Mouse (Mus musculus) limb, embryonic 12.5 days (tissue): ENCODE measurements around the gene Foxn3. TPM values are rescaled to one million over a fixed set of nuclear protein-coding genes. Genes with fewer than 3 reads are reported as not detected.

Source experiments
- ATAC-seq: fragments of 200-750 bp; cut with Nextera tagmentation; 2 replicates; pipeline ENCODE4 v1.8.0; 2017; ENCODE audit warnings: low read depth, moderate TSS enrichment; ENCODE audit not compliant: insufficient number of reproducible peaks, insufficient read depth, low FRiP score, low TSS enrichment
- H3K27ac ChIP-seq: fragments of 300-500 bp; sonication (generic); 2 replicates; pipeline ENCODE4 v1.5.1; 2016; ENCODE audit warnings: mild to moderate bottlenecking, moderate library complexity
- H3K27me3 ChIP-seq: fragments of 300-500 bp; sonication (generic); 2 replicates; pipeline ENCODE4 v1.6.1; 2016; ENCODE audit warnings: mild to moderate bottlenecking, moderate library complexity
- H3K36me3 ChIP-seq: fragments of 300-500 bp; sonication (generic); 2 replicates; pipeline ENCODE4 v1.6.1; 2016; ENCODE audit warnings: mild to moderate bottlenecking, moderate library complexity
- H3K4me1 ChIP-seq: fragments of 300-500 bp; sonication (generic); replicated peaks from 2 replicates; pipeline ENCODE4 v1.6.1; 2016
- H3K4me2 ChIP-seq: fragments of 300-500 bp; sonication (generic); 2 replicates; pipeline ENCODE4 v1.6.1; 2016; ENCODE audit warnings: mild to moderate bottlenecking, moderate library complexity
- H3K4me3 ChIP-seq: fragments of 300-500 bp; sonication (generic); replicated peaks from 2 replicates; pipeline ENCODE4 v1.5.1; 2016; ENCODE audit warnings: mild to moderate bottlenecking
- H3K9ac ChIP-seq: fragments of 300-500 bp; sonication (generic); replicated peaks from 2 replicates; pipeline ENCODE4 v1.6.1; 2016; ENCODE audit warnings: mild to moderate bottlenecking, moderate library complexity
- H3K9me3 ChIP-seq: fragments of 300-500 bp; sonication (generic); 2 replicates; pipeline ENCODE4 v1.6.1; 2016; ENCODE audit warnings: mild to moderate bottlenecking, moderate library complexity
- WGBS: fragments of 180-500 bp; shearing (Covaris S2); methylation state at CpG from one replicate; pipeline ENCODE4 v1.1.7; 2016; 5-methylcytosine and 5-hydroxymethylcytosine counted together
- polyA plus RNA-seq: library from polyadenylated mRNA; unstranded; fragments of >200 nt; fragmentation: Nextera tagmentation; extraction: Ambion mirVana; gene quantifications from 2 replicates; pipeline ENCODE4 v1.2.1, GENCODE M21; 2016

Gene Foxn3
- polyA plus RNA-seq, 1 experiment from 2014 or later: 115 TPM

DNA sequence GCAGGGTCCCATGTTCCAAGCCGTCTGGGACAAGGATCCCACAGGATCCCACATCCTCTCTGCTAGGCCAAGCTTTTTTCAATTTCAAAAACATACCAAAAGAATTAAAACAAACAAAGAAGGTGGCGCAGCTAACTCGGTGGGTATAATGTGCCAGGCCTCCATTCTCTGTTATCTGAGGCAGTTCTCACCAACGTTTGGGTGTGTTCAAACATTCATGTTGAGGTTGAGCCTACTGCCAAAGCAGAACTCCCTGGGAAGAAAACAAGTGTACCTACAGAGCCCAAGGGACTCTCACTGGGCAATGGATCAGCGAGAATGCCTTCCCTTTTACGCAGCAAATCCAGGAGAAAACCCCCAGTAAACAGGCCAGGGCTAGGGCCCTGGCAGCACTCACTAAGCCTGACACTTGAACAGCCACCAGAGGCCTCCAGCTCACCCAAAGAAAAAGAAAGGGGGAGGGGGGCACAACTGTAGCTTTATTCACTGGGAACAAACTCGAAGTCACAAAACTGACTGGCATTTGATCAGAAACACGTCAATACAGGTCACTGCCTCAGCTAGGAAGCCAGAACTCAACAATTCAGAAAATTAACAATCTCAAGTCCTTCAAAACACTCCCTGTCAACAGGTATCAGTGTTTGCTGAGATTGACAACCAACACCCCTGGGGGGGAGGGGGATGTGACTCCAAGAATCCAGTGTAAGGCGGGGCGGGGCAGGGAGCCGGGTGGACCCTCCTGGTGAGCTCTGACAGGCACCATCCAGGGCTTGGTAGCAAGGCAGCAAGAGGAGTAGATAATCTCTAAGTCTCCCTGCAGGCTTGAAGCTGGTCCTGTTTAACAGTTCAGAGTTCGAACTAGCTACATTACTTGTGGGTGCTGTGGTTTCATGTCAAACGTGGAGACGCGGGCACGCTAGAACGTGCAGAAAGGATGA is 177.2 kb downstream of the Foxn3 start:
- Histone ChIP-seq H3K36me3 (peaks cover 57% of the 10 kb centered on the region), H3K27me3 (no peaks in the 10 kb centered on the region), H3K9me3 (no peaks in the 10 kb centered on the region), H3K4me2 (no peak overlapping the region), H3K4me3 (no peak overlapping the region), H3K4me1 (peaks cover 16% of the 10 kb centered on the region), H3K27ac (no peak overlapping the region), H3K9ac (no peak overlapping the region)
- no peak for ATAC-seq
- 80% methylated on average over 17 of the region's 17 CpGs for WGBS

DNA sequence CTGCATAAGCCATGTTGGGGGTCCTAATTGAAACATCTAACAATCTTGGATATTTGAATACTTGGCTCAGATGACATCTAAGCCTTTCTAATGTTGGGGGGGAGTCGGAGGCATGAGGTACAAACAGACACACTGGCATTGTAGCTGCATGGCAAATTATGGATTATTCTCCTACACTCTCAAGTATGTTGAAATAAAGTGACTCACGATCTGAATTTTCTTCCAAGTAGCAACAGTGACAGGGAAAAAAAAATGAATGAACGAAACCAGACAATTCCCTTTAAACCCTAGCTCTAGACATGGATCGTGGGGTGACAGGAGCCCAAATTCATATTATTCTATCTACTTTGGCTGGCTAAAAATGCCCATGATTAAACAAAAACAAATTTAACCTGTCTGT is 178.3 kb downstream of the Foxn3 start:
- H3K27ac ChIP-seq: no peak overlapping the region
- H3K4me1 ChIP-seq: peaks cover 11% of the 10 kb centered on the region; the same call in 1 of the 2 replicates
- no peak for ATAC-seq
- H3K9ac ChIP-seq: no peak overlapping the region
- WGBS: 89% methylated on average over 4 of the region's 4 CpGs
- no peak overlapping the region for H3K4me3 ChIP-seq
- no peaks in the 10 kb centered on the region for H3K9me3 ChIP-seq
- H3K4me2 ChIP-seq: no peak overlapping the region
- H3K27me3 ChIP-seq: no peaks in the 10 kb centered on the region
- H3K36me3 ChIP-seq: peaks cover 60% of the 10 kb centered on the region

DNA sequence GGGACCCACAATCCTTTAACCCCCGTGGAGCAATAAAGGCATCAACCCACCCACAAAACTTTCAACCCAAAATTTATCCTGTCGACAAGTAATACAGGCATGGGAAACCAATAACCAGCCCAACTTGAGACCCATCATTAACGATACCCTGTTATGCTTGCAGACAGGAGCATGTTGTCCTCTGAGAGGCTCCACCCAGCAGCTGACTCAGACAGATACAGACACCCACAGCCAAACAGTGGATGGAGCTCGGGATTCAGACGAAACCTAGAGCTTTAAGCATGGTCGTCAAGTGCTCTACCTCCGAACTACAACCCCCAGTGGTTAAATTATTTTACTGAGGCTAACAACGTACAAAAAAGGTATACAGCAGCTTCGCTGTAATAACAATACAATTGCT is 182.1 kb downstream of the Foxn3 start:
- peaks cover 46% of the 10 kb centered on the region for H3K36me3 ChIP-seq
- 84% methylated on average over 9 of the region's 9 CpGs for WGBS
- H3K27ac ChIP-seq: no peak overlapping the region

DNA sequence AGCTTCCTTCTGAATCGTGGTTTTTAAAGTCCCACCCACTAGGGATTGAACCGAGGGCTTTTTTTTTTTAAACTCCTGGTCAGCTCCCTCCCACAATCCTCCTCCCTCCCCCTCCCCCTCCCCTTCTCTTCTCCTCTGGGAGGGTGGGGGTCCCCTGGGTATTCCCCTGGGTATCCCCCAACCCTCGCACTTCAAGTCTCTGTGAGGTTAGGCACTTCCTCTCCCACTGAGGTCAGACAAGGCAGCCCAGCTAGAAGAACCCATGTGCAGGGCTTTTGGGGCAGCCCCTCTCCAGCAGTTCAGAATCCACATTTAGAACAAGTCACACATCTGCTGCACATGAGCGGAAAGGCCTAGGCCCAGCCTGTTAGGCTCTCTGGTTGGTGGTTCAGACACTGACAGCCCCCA is 182.5 kb downstream of the Foxn3 start:
- Histone ChIP-seq H3K4me3 (no peak overlapping the region), H3K4me1 (peaks cover 2% of the 10 kb centered on the region; the same call in 1 of the 2 replicates), H3K9ac (no peak overlapping the region), H3K9me3 (no peaks in the 10 kb centered on the region), H3K27me3 (no peaks in the 10 kb centered on the region), H3K36me3 (peaks cover 43% of the 10 kb centered on the region), H3K27ac (no peak overlapping the region), H3K4me2 (no peak overlapping the region)
- ATAC-seq: no peak
- WGBS: 65% methylated on average over 4 of the region's 4 CpGs

More for the DNA sequence above, 182.1 kb downstream of the Foxn3 start:
- Histone ChIP-seq H3K27me3 (no peaks in the 10 kb centered on the region), H3K4me2 (no peak overlapping the region), H3K4me3 (no peak overlapping the region), H3K4me1 (peaks cover 7% of the 10 kb centered on the region; the same call in 1 of the 2 replicates), H3K9me3 (no peaks in the 10 kb centered on the region), H3K9ac (no peak overlapping the region)
- no peak for ATAC-seq

DNA sequence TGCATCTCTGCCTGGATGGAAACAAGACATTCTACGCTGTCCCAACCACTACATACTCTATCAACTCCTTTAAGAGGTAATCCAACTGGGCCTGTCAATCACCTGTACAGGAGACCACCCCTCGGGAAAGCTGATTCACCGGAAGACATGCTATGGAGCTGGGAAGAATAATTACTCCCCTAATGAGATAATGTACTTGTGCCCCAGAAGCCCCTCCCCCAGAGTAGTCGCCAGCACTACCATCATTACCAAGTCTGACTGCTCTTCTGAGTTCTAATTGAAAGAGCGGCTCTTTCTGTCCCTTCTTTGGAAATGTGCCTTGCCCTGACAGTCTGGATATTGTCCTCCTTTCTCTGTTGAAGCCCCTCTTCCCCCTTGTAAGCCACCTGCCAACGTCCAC is 183.3 kb downstream of the Foxn3 start:
- no peak overlapping the region for H3K9ac ChIP-seq
- H3K4me2 ChIP-seq: no peak overlapping the region
- no peaks in the 10 kb centered on the region for H3K9me3 ChIP-seq
- H3K27me3 ChIP-seq: no peaks in the 10 kb centered on the region
- H3K36me3 ChIP-seq: peaks cover 39% of the 10 kb centered on the region
- 90% methylated on average over 6 of the region's 6 CpGs for WGBS
- H3K27ac ChIP-seq: no peak overlapping the region
- H3K4me3 ChIP-seq: no peak overlapping the region
- no peak for ATAC-seq
- peaks cover 2% of the 10 kb centered on the region; the same call in 1 of the 2 replicates for H3K4me1 ChIP-seq

DNA sequence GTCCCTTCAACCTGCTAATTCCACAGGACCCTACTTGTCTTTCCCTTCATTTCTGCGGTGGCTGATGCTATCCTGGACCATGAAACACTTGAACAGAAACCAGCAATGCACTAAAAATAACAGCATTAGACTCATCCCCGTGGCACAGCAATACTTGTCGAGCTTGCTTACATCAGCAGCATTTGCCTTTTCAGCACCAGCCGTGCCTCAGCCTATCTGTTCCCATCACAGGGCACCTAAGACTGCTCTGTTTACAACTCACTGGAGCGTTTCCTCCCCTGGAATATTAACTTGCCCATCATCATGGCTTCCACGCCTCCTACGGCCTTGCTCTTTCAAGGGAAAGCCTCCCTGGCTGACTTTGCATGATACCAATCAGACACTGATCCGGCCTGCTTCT is 185.1 kb downstream of the Foxn3 start:
- 87% methylated on average over 8 of the region's 8 CpGs for WGBS
- Histone ChIP-seq H3K36me3 (peaks cover 55% of the 10 kb centered on the region), H3K4me2 (no peak overlapping the region), H3K27ac (no peak overlapping the region), H3K9ac (no peak overlapping the region), H3K4me1 (peaks cover 2% of the 10 kb centered on the region; the same call in 1 of the 2 replicates), H3K27me3 (no peaks in the 10 kb centered on the region), H3K4me3 (no peak overlapping the region), H3K9me3 (0 out of 2 replicates have a peak, but pooled peaks cover 5% of the 10 kb centered on the region)
- ATAC-seq: no peak

DNA sequence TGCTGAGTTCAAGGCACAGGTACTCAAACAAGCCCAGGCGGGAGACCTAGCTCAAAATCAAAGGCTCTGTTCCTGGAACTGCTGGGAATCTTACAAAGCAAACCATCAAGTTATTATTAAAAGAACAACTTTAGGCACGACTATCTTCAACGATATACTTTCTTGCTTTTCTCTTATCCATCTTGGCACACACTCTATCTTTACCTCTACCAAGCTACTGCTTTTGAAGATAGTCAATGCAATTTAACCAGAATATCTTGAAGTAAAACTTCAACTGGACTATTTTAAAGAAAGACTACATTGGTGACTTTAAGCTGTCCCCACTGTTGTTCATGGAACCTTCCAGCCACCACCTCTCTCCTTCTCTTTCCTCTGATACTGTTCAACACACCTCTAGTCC is 185.7 kb downstream of the Foxn3 start:
- H3K27ac ChIP-seq: no peak overlapping the region
- H3K4me1 ChIP-seq: peaks cover 2% of the 10 kb centered on the region; the same call in 1 of the 2 replicates
- no peaks in the 10 kb centered on the region for H3K27me3 ChIP-seq
- 0 out of 2 replicates have a peak, but pooled peaks cover 5% of the 10 kb centered on the region for H3K9me3 ChIP-seq
- H3K36me3 ChIP-seq: peaks cover 49% of the 10 kb centered on the region
- ATAC-seq: no peak
- no peak overlapping the region for H3K9ac ChIP-seq
- H3K4me2 ChIP-seq: no peak overlapping the region
- H3K4me3 ChIP-seq: no peak overlapping the region
- WGBS: 68% methylated on average over 3 of the region's 3 CpGs

DNA sequence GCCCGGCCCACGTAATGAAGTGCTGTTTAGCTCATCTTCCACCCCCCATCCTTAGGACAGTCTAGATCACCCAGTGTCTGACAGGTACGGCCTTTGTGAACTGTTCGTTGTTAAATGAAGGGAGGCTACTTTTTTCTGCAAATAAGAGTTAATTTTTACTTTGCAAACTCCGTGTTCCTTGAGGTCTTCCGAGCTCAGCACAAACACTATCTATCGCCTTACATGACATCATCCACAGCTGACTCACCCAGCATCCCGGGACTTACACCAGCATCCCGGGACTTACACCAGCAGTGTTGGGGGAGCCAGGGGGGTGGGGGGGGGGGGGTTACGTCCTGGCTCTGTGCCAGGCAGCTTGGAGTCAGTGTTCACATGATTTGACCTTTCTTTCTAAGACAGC is 186.3 kb downstream of the Foxn3 start:
- 90% methylated on average over 10 of the region's 10 CpGs for WGBS
- Histone ChIP-seq H3K4me3 (no peak overlapping the region), H3K27me3 (no peaks in the 10 kb centered on the region), H3K9ac (no peak overlapping the region), H3K27ac (no peak overlapping the region), H3K4me1 (peaks cover 2% of the 10 kb centered on the region; the same call in 1 of the 2 replicates), H3K36me3 (peaks cover 43% of the 10 kb centered on the region), H3K4me2 (no peak overlapping the region), H3K9me3 (0 out of 2 replicates have a peak, but pooled peaks cover 5% of the 10 kb centered on the region)
- no peak for ATAC-seq

DNA sequence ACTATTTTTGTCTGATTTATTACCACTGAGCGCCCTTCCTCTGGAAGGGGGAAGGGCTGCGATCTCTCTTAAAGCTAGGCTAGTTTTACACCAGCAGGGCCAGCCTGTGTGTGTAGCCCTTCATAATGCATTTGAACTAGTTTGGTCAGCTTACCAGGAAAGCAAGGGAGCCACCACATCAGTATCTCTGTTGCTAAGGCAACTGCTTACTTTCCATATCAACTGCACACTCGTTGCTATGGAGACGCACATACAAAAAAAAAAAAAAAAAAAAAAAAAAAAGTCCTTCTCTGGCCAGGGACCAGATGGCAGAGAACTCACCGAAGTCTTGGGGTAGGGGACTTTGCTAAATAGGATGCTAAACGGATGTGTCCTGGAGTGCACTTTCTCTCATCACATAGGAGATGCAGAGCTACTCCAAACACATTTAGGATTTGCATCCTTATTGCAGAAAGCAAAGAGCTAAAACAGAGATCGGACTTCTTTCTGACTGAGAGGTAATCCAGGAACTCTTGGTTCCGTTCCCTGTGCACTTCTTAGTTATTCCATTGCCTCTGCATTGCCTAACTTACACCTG is 187.4 kb downstream of the Foxn3 start:
- H3K9me3 ChIP-seq: 0 out of 2 replicates have a peak, but pooled peaks cover 5% of the 10 kb centered on the region
- H3K4me1 ChIP-seq: peaks cover under 1% of the 10 kb centered on the region; the same call in 1 of the 2 replicates
- no peaks in the 10 kb centered on the region for H3K27me3 ChIP-seq
- no peak overlapping the region for H3K27ac ChIP-seq
- no peak overlapping the region for H3K4me2 ChIP-seq
- no peak for ATAC-seq
- H3K36me3 ChIP-seq: peaks cover 35% of the 10 kb centered on the region
- no peak overlapping the region for H3K9ac ChIP-seq
- 91% methylated on average over 8 of the region's 8 CpGs for whole genome bisulfite sequencing
- H3K4me3 ChIP-seq: no peak overlapping the region

DNA sequence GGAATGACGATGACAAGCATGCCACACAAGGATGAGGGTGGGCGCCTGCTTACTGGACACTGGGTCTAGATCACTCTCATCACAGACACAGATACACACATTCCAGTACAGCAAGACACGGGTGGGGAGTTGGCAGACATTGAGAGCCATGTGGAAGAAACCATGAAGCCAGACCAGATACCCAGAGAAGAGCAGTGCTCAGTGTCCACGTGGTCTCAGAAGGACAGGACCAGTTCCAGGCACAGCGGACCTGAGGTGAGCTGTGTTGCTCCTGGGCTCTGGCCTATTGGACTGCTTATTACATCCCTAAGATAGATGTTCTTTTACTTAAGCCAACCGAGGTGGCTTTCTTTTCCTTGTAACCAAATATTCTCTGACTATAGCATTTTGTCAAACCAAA is 188.0 kb downstream of the Foxn3 start:
- no peak overlapping the region for H3K4me3 ChIP-seq
- no peak for ATAC-seq
- no peaks in the 10 kb centered on the region; the same call in 1 of the 2 replicates for H3K4me1 ChIP-seq
- H3K9me3 ChIP-seq: 0 out of 2 replicates have a peak, but pooled peaks cover 5% of the 10 kb centered on the region
- no peak overlapping the region for H3K9ac ChIP-seq
- no peaks in the 10 kb centered on the region for H3K27me3 ChIP-seq
- 93% methylated on average over 6 of the region's 6 CpGs for WGBS
- H3K4me2 ChIP-seq: no peak overlapping the region
- peaks cover 34% of the 10 kb centered on the region for H3K36me3 ChIP-seq
- H3K27ac ChIP-seq: no peak overlapping the region

DNA sequence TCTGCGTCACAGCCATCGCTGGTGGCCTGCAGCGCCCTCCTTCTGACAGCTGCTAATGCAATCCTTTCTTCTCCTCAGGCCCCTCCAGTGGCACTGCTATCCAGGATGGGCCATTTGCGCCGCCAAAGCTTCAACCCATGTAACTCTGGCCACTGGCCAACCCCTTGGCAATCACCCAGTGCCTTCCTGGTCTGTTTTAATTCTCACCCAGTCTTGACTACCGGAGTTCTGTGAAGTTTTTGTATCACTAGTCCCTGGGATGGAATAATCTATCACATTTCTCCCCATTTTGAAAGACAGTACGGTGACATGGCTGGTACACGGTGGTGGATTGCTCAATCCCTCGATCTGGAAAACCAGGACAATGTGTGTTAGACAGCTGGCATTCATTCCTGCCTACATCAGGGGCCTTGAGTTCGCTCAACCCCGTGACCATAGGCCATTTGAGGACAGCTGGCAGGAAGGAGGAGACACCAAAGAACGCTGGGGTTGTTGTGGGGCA is 189.2 kb downstream of the Foxn3 start:
- no peak for ATAC-seq
- H3K4me1 ChIP-seq: peaks cover 5% of the 10 kb centered on the region; the same call in 1 of the 2 replicates
- no peak overlapping the region for H3K27ac ChIP-seq
- WGBS: 80% methylated on average over 12 of the region's 12 CpGs
- no peak overlapping the region for H3K9ac ChIP-seq
- no peak overlapping the region for H3K4me2 ChIP-seq
- no peaks in the 10 kb centered on the region for H3K27me3 ChIP-seq
- H3K4me3 ChIP-seq: no peak overlapping the region
- H3K9me3 ChIP-seq: 0 out of 2 replicates have a peak, but pooled peaks cover 5% of the 10 kb centered on the region
- H3K36me3 ChIP-seq: peaks cover 37% of the 10 kb centered on the region
